8 mouse cellular contexts compared by ENCODE assay signal in the genomic region with DNA sequence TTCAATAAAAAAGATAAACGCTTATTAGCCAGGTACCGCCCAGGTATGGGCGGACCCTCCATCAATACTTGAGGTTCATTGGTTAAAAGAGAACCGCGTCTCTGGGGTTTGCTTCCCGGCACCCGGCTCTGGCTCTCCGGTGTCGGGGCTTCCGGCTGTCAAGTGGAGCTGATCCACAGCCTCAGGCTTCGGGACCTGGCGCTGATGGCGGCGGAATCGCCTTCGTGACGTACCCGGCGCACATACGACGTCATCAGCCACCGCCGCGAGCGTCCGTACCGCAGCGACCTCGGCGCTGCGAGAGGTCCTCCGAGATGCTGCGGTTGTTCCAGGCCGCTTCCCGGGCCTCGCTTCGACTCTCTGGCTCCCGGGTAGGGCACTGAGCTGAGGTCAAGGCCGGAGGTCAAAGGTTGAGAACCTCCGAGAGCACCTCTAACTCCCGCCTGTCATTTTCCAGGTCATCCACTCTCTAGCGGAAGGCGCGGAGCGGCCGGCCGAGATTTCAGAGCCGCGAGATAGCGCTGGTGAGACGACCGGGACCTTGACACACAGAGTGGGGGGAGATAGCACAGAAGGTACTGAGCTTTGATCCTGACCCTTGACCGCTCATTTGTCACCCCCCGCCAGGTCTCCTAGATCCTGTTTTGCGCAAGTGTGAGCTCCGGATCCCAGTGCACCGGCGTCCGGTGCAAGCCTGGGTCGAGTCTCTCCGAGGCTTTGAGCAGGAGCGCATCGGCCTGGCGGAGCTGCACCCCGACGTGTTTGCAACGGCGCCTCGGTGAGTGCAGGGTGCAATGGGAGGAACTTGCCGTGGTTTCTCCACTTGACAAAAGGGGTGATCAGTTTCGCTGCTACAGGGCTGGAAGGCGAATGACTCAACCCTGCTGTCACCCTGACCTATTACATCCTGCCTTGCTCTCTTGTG. TPM values are rescaled to one million over a fixed set of nuclear protein-coding genes. Genes with fewer than 3 reads are reported as not detected.
DNase-seq lines count a peak whose midpoint lies in the region; ATAC-seq and TF ChIP-seq lines count a peak whose summit lies in the region.

Gene Mrpl4 (plus strand): TSS at position 112 of the 925 bp plus-strand sequence.

- peak; percentile 88; the same call in 1 of the 2 replicates for TF ChIP-seq POLR2A in brain, embryonic 14.5 days (IDR thresholded peaks at IDR 0.05; ENCODE audit: borderline replicate concordance, extremely low read depth, insufficient read depth, insufficient read length, poor library complexity, severe bottlenecking)

- H3K36me3 ChIP-seq in C2C12 (ENCODE audit: control insufficient read depth, insufficient read depth), result peaks cover 18% of the 10 kb centered on the region
- peaks cover 35% of the 10 kb centered on the region for H3K36me3 ChIP-seq in erythroblast, embryonic 14.5 days (ENCODE audit: control insufficient read depth)
- H3K36me3 ChIP-seq in heart, embryonic 12.5 days, result peaks cover 32% of the 10 kb centered on the region
- H3K36me3 ChIP-seq in kidney, postnatal 0 days (ENCODE audit: insufficient read depth, low read length), result peaks cover 15% of the 10 kb centered on the region; the same call in 1 of the 2 replicates
- peaks cover 16% of the 10 kb centered on the region for H3K36me3 ChIP-seq in liver, embryonic 11.5 days (ENCODE audit: control insufficient read depth, insufficient read depth, low read length)
- peaks cover 31% of the 10 kb centered on the region for H3K36me3 ChIP-seq in stomach, embryonic 14.5 days (ENCODE audit: control insufficient read depth, insufficient read depth, low read length)

- peak within 1 kb of the TSS; percentile 85 for H3K4me3 ChIP-seq in C2C12 (ENCODE audit: insufficient read depth, poor library complexity, severe bottlenecking)
- peak within 1 kb of the TSS; percentile 87 for H3K4me3 ChIP-seq in erythroblast, embryonic 14.5 days (replicated peaks)
- H3K4me3 ChIP-seq in heart, embryonic 12.5 days, result peak within 1 kb of the TSS; percentile 75
- peak within 1 kb of the TSS; percentile 80 for H3K4me3 ChIP-seq in kidney, postnatal 0 days (replicated peaks; ENCODE audit: low read depth, low read length)
- peak within 1 kb of the TSS; percentile 88 for H3K4me3 ChIP-seq in liver, embryonic 11.5 days (ENCODE audit: low read depth, low read length)
- H3K4me3 ChIP-seq in stomach, embryonic 14.5 days (ENCODE audit: low read depth, low read length), result peak within 1 kb of the TSS; percentile 69

- peaks cover 55% of the 10 kb centered on the region for H3K4me1 ChIP-seq in erythroblast, embryonic 14.5 days (ENCODE audit: control insufficient read depth)
- peaks cover 8% of the 10 kb centered on the region; the same call in 1 of the 2 replicates for H3K4me1 ChIP-seq in heart, embryonic 12.5 days (replicated peaks)
- H3K4me1 ChIP-seq in kidney, postnatal 0 days (replicated peaks; ENCODE audit: insufficient read depth, low read length), result no peaks in the 10 kb centered on the region; the same call in 1 of the 2 replicates
- H3K4me1 ChIP-seq in liver, embryonic 11.5 days (replicated peaks; ENCODE audit: control insufficient read depth, insufficient read depth, low read length), result 0 out of 2 replicates have a peak, but pooled peaks cover 2% of the 10 kb centered on the region
- H3K4me1 ChIP-seq in stomach, embryonic 14.5 days (ENCODE audit: control insufficient read depth, insufficient read depth, low read length), result no peaks in the 10 kb centered on the region

- ATAC-seq in heart, embryonic 12.5 days (ENCODE audit: insufficient number of reproducible peaks, low FRiP score), result peak; percentile 89
- peak; percentile 83 for ATAC-seq in kidney, postnatal 0 days (replicated peaks; ENCODE audit: low FRiP score, low read depth)
- ATAC-seq in liver, embryonic 11.5 days (replicated peaks; ENCODE audit: low FRiP score), result peak; percentile 78
- peak; percentile 79 for ATAC-seq in stomach, embryonic 14.5 days (ENCODE audit: insufficient number of reproducible peaks, insufficient read depth, low FRiP score, low read depth)

- H3K9me3 ChIP-seq in erythroblast, embryonic 14.5 days (ENCODE audit: control insufficient read depth, low read length), result no peaks in the 10 kb centered on the region
- H3K9me3 ChIP-seq in heart, embryonic 12.5 days (replicated peaks), result no peaks in the 10 kb centered on the region
- H3K9me3 ChIP-seq in kidney, postnatal 0 days (replicated peaks; ENCODE audit: low read length), result no peaks in the 10 kb centered on the region
- H3K9me3 ChIP-seq in liver, embryonic 11.5 days (ENCODE audit: control insufficient read depth, low read length), result no peaks in the 10 kb centered on the region
- H3K9me3 ChIP-seq in stomach, embryonic 14.5 days (ENCODE audit: control insufficient read depth, low read depth, low read length), result no peaks in the 10 kb centered on the region

- H3K27me3 ChIP-seq in C2C12 (ENCODE audit: control insufficient read depth, insufficient read depth, insufficient read length), result no peaks in the 10 kb centered on the region
- no peaks in the 10 kb centered on the region for H3K27me3 ChIP-seq in erythroblast, embryonic 14.5 days (ENCODE audit: control insufficient read depth)
- no peaks in the 10 kb centered on the region for H3K27me3 ChIP-seq in heart, embryonic 12.5 days (replicated peaks)
- H3K27me3 ChIP-seq in kidney, postnatal 0 days (ENCODE audit: insufficient read depth, low read length), result no peaks in the 10 kb centered on the region
- no peaks in the 10 kb centered on the region for H3K27me3 ChIP-seq in liver, embryonic 11.5 days (replicated peaks; ENCODE audit: control insufficient read depth, insufficient read depth, low read length)
- no peaks in the 10 kb centered on the region for H3K27me3 ChIP-seq in stomach, embryonic 14.5 days (ENCODE audit: control insufficient read depth, insufficient read depth, low read length)

- H3ac ChIP-seq in C2C12 (ENCODE audit: control insufficient read depth, insufficient read length, low read depth), result peak within 1 kb of the TSS; percentile 85

- peak; percentile 95 for DNase-seq in brain, embryonic 14.5 days (ENCODE audit: low read depth)
- peak; percentile 86 for DNase-seq in kidney, postnatal 0 days (ENCODE audit: low spot score)
- DNase-seq in liver, embryonic 11.5 days (ENCODE audit: low spot score), result peak; percentile 90
- DNase-seq in naive thymus-derived CD4-positive, alpha-beta T cell, adult 2 months (ENCODE audit: low read depth), result peak; percentile 91

- peak within 1 kb of the TSS; percentile 74 for H3K27ac ChIP-seq in heart, embryonic 12.5 days (ENCODE audit: poor library complexity, severe bottlenecking)
- peak within 1 kb of the TSS; percentile 86 for H3K27ac ChIP-seq in kidney, postnatal 0 days
- peak within 1 kb of the TSS; percentile 77 for H3K27ac ChIP-seq in liver, embryonic 11.5 days (ENCODE audit: low read depth, low read length)
- peak within 1 kb of the TSS; percentile 29 for H3K27ac ChIP-seq in stomach, embryonic 14.5 days (ENCODE audit: low read length)

- no peaks in the 10 kb centered on the region for H3K79me2 ChIP-seq in C2C12 (ENCODE audit: control insufficient read depth, insufficient read depth)

- H3K4me2 ChIP-seq in heart, embryonic 12.5 days, result peak within 1 kb of the TSS; percentile 77
- H3K4me2 ChIP-seq in kidney, postnatal 0 days (ENCODE audit: low read length), result peak within 1 kb of the TSS; percentile 87
- peak within 1 kb of the TSS; percentile 95 for H3K4me2 ChIP-seq in liver, embryonic 11.5 days
- H3K4me2 ChIP-seq in stomach, embryonic 14.5 days (replicated peaks; ENCODE audit: low read depth, low read length), result peak within 1 kb of the TSS; percentile 76

- TF ChIP-seq CTCF in C2C12 (IDR thresholded peaks at IDR 0.05; ENCODE audit: control insufficient read depth, insufficient read depth, insufficient read length), result no peak
- no peak for TF ChIP-seq CTCF in brain, embryonic 14.5 days (IDR thresholded peaks at IDR 0.05; ENCODE audit: borderline replicate concordance, extremely low read depth, insufficient read depth, insufficient read length)
- TF ChIP-seq CTCF in kidney, postnatal 0 days (IDR thresholded peaks at IDR 0.05; ENCODE audit: low read depth), result no peak

- peak within 1 kb of the TSS; percentile 82 for H3K9ac ChIP-seq in heart, embryonic 12.5 days
- peak within 1 kb of the TSS; percentile 79 for H3K9ac ChIP-seq in kidney, postnatal 0 days (ENCODE audit: low read depth, low read length)
- peak within 1 kb of the TSS; percentile 80 for H3K9ac ChIP-seq in liver, embryonic 11.5 days (ENCODE audit: low read depth, low read length)
- peak within 1 kb of the TSS; percentile 52 for H3K9ac ChIP-seq in stomach, embryonic 14.5 days (replicated peaks; ENCODE audit: low read depth, low read length)

- no peaks in the 10 kb centered on the region for H3K79me3 ChIP-seq in C2C12 (ENCODE audit: low read depth)

- WGBS in heart, embryonic 12.5 days, result under 1% methylated on average over 72 of the region's 72 CpGs
- under 1% methylated on average over 72 of the region's 72 CpGs for WGBS in kidney, postnatal 0 days
- WGBS in liver, embryonic 11.5 days, result under 1% methylated on average over 72 of the region's 72 CpGs
- under 1% methylated on average over 72 of the region's 72 CpGs for WGBS in stomach, embryonic 14.5 days

TF ChIP-seq in C2C12, 6 proteins besides CTCF, POLR2A, EP300 and RAD21:
- TF ChIP-seq CEBPB (IDR thresholded peaks at IDR 0.05; ENCODE audit: low read depth), result no peak
- TF ChIP-seq MAX (IDR thresholded peaks at IDR 0.05), result peak; percentile 40

RNA-seq across cellular contexts. Expression of gene Mrpl4, which starts in this region (rescaled TPM):
- 107 TPM for polyA plus RNA-seq in C2C12 (2012; fragmentation: generic; extraction: Trizol)
- 81.1 and 85.4 TPM in 2 replicates for polyA plus RNA-seq in brain, embryonic 14.5 days (2012; rRNA removed)
- polyA plus RNA-seq in erythroblast, embryonic 14.5 days (2012), result 11.7 and 15.4 TPM in 2 replicates
- 123 and 126 TPM in 2 replicates for polyA plus RNA-seq in heart, embryonic 12.5 days (2016; fragmentation: Nextera tagmentation; extraction: Ambion mirVana)
- polyA plus RNA-seq in kidney, postnatal 0 days (2015; fragmentation: Nextera tagmentation; extraction: Ambion mirVana), result 155 and 158 TPM in 2 replicates
- polyA plus RNA-seq in liver, embryonic 11.5 days (2014; fragmentation: Nextera tagmentation; extraction: Ambion mirVana), result 138 and 145 TPM in 2 replicates
- polyA plus RNA-seq in stomach, embryonic 14.5 days (2014; fragmentation: Nextera tagmentation; extraction: Ambion mirVana), result 136 and 150 TPM in 2 replicates

Comparison
In these comparisons a context has a peak if more than half of its experiments do, and no peak if none do; other contexts are left out.
1. Peak in every context shown above with its lines: DNase-seq, ATAC-seq, H3K4me3 ChIP-seq and H3K27ac ChIP-seq.
2. H3K27ac ChIP-seq: peak in every context shown above with its lines; median percentile 86 in kidney, postnatal 0 days; 77 in liver, embryonic 11.5 days; 74 in heart, embryonic 12.5 days; 29 in stomach, embryonic 14.5 days.